Comparison of ENCODE assay signal across 14 mouse cellular contexts in the genomic region with DNA sequence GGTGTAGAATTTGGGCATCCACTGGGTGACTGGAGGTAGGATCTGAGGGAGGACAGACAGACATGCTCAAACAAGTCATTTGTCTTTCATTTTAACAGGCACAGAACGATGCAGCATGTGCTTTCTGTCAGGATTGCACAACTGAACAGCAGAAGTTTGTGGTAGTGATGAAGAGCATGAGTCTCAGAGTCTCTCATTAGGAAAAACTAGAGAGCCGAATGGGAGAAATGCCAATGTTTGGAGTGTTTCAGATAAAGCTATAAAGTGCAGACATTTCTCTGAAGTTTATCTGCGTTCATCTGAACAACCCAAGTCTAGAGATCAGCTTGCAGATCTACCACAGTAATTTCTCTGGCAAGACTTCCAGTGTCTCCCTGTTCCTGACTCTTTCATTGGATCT.
"Had no signal": no experiment of that assay in that cellular context is flagged by ENCODE, and none has a peak within 500 bp of the region (broad histone marks: within the 10 kb centered on the region; RNA-seq: fewer than 3 reads in every experiment).

No protein-coding gene starts in this region.

- H3K4me3 ChIP-seq: kidney, embryonic 15.5 days; left cerebral cortex, adult 2 months; limb, embryonic 12.5 days; megakaryocyte, embryonic 14.5 days; midbrain, embryonic 12.5 days; neural tube, embryonic 15.5 days had no signal

- H3K36me3 ChIP-seq: kidney, embryonic 15.5 days; limb, embryonic 12.5 days; midbrain, embryonic 12.5 days; neural tube, embryonic 15.5 days had no signal

- H3K27me3 ChIP-seq: kidney, embryonic 15.5 days; limb, embryonic 12.5 days; megakaryocyte, embryonic 14.5 days; midbrain, embryonic 12.5 days; neural tube, embryonic 15.5 days had no signal

- H3K9me3 ChIP-seq: kidney, embryonic 15.5 days; limb, embryonic 12.5 days; megakaryocyte, embryonic 14.5 days; midbrain, embryonic 12.5 days; neural tube, embryonic 15.5 days had no signal

- H3K27ac ChIP-seq: kidney, embryonic 15.5 days; left cerebral cortex, adult 2 months; limb, embryonic 12.5 days; liver, embryonic 14.5 days; macrophage; midbrain, embryonic 12.5 days; neural tube, embryonic 15.5 days had no signal

- H3K9ac ChIP-seq: kidney, embryonic 15.5 days; limb, embryonic 12.5 days; liver, embryonic 14.5 days; midbrain, embryonic 12.5 days; neural tube, embryonic 15.5 days had no signal

- H3K4me2 ChIP-seq: kidney, embryonic 15.5 days; limb, embryonic 12.5 days; midbrain, embryonic 12.5 days; neural tube, embryonic 15.5 days had no signal

- ATAC-seq: hindbrain, embryonic 16.5 days had no signal

- DNase-seq: kidney, adult 18-20 months; kidney, postnatal 25 days; right cerebral cortex, adult 18-20 months; right cerebral cortex, postnatal 25 days; thymus, postnatal 36 days had no signal

- H3K4me1 ChIP-seq: kidney, embryonic 15.5 days; limb, embryonic 12.5 days; megakaryocyte, embryonic 14.5 days; midbrain, embryonic 12.5 days; neural tube, embryonic 15.5 days had no signal
